Mouse (Mus musculus): ENCODE measurements around the gene Slc15a5.

DNA sequence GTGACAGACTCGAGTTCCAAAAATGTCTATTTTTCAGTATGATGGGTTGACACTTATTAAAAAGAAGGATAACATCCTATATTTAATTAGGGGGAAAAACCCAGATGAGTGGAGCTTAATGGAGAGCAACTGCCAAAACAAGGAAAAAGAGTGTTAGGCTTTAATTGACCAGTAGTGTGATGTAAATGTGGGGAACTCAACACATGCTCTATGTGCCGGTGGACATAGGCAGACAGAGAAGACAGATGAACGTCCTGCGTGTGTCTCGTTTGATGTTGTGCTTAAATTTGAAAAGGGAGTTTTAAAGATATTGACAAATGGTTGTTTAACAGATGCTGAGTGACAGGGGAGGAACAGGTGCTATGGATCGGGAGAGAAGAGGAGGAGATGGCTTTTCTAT is 72.0 kb downstream of the Slc15a5 start:
- no peak for TF ChIP-seq GATA1 (IDR thresholded peaks at IDR 0.05; ENCODE audit: borderline replicate concordance, low read length)
- TF ChIP-seq FLI1 (IDR thresholded peaks at IDR 0.05; ENCODE audit: low read length), result no peak
